Mouse (Mus musculus) neural tube, embryonic 13.5 days (tissue): Measurements from ENCODE around the gene Vps26b. TPM values are rescaled to one million over a fixed set of nuclear protein-coding genes. Genes with fewer than 3 reads are reported as not detected.
A peak's percentile ranks its signal among the peaks of the same experiment; 100 is the strongest.

Experiments
- ATAC-seq: fragments of 200-750 bp; cut with Nextera tagmentation; 2 replicates; pipeline ENCODE4 v1.8.0; 2017; ENCODE audit warnings: low read depth, mild to moderate bottlenecking, moderate TSS enrichment, moderate library complexity
- H3K27ac ChIP-seq: fragments of 300-500 bp; sonication (generic); replicated peaks from 2 replicates; pipeline ENCODE4 v1.5.1; 2015; ENCODE audit warnings: moderate library complexity, mild to moderate bottlenecking, inconsistent platforms
- H3K27me3 ChIP-seq: fragments of 300-500 bp; sonication (generic); 2 replicates; pipeline ENCODE4 v1.6.1; 2015; ENCODE audit warnings: mild to moderate bottlenecking, inconsistent platforms
- H3K36me3 ChIP-seq: fragments of 300-500 bp; sonication (generic); 2 replicates; pipeline ENCODE4 v1.6.1; 2015; ENCODE audit warnings: mild to moderate bottlenecking, inconsistent platforms
- H3K4me1 ChIP-seq: fragments of 300-500 bp; sonication (generic); replicated peaks from 2 replicates; pipeline ENCODE4 v1.6.1; 2015; ENCODE audit warnings: inconsistent platforms
- H3K4me2 ChIP-seq: fragments of 300-500 bp; sonication (generic); 2 replicates; pipeline ENCODE4 v1.6.1; 2015; ENCODE audit warnings: inconsistent platforms, mild to moderate bottlenecking, moderate library complexity
- H3K4me3 ChIP-seq: fragments of 300-500 bp; sonication (generic); 2 replicates; pipeline ENCODE4 v1.5.1; 2015; ENCODE audit warnings: mild to moderate bottlenecking, inconsistent platforms
- H3K9ac ChIP-seq: fragments of 300-500 bp; sonication (generic); 2 replicates; pipeline ENCODE4 v1.6.1; 2015; ENCODE audit warnings: moderate library complexity, mild to moderate bottlenecking, inconsistent platforms
- H3K9me3 ChIP-seq: fragments of 300-500 bp; sonication (generic); 2 replicates; pipeline ENCODE4 v1.6.1; 2016; ENCODE audit warnings: inconsistent platforms
- WGBS: fragments of 180-500 bp; shearing (Covaris S2); methylation state at CpG from one replicate; pipeline ENCODE4 v1.1.7; 2015; 5-methylcytosine and 5-hydroxymethylcytosine counted together
- polyA plus RNA-seq: library from polyadenylated mRNA; unstranded; fragments of >200 nt; fragmentation: Nextera tagmentation; extraction: Ambion mirVana; gene quantifications from 2 replicates; pipeline ENCODE4 v1.2.1, GENCODE M21; 2015

The Vps26b gene
- polyA plus RNA-seq, result 73.1 and 81.1 TPM in 2 replicates

DNA sequence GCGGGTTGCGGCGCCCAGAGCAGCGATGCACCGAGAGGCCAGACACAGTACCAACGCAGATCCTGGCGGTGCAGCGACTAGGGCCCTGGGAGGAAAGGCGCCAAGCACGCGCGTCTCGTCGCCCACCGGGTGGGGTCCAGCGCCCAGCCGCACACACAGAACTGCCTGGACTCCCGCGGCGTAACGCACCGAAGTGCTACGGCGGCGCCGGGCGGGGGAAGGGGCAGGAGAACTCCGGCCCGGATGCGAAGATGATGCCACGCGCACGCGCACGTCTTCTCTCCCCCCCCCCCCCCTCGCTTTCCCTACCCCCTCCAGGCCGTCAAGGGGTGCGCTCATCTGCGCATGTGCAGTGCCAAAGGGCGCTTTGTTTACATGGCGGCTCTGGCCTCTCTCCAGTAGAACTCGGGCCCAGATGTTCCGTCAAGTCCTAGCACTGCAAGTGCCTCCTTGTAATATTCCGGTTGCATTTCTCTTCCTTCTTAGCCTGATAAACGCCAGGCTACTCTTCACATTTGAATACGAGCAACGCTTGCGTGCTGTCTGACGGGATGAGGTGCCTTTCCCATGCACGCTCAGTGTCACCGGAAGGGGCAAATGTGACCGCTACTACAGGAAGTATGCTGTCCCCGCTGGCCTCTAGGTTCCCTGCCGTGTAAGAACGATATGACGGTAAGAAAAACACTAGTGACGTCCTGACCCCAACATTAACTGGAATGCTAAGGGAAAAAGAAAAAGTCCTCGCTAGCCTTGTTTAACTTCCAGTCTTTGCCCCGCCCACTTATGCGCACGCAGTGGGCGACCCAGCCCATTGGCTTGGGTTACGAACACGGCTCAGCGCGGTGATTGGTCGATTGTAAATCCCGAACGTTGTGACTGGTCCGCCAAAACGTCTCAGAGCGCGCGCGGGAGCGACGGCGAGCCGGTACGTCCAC lies at the start of gene Vps26b, which contains the start of gene Ncapd3:
Vps26b (minus strand) TSS at position 238 of the 935 bp plus-strand sequence.
Ncapd3 (plus strand) TSS at position 348 of the 935 bp plus-strand sequence.
- Histone ChIP-seq H3K4me3 (peak within 1 kb of the TSS; percentile 84), H3K4me1 (peaks cover 55% of the 10 kb centered on the region), H3K9ac (peak within 1 kb of the TSS; percentile 98), H3K4me2 (peak within 1 kb of the TSS; percentile 86), H3K27ac (peak within 1 kb of the TSS; percentile 96), H3K27me3 (no peaks in the 10 kb centered on the region), H3K36me3 (no peaks in the 10 kb centered on the region; the same call in 1 of the 2 replicates), H3K9me3 (no peaks in the 10 kb centered on the region)
- ATAC-seq, result peak; percentile 96
- under 1% methylated on average over 79 of the region's 80 CpGs for WGBS

- Histone ChIP-seq H3K27ac (no peak overlapping the region), H3K36me3 (peaks cover 58% of the 10 kb centered on the region), H3K4me1 (no peaks in the 10 kb centered on the region), H3K27me3 (no peaks in the 10 kb centered on the region), H3K4me3 (no peak overlapping the region), H3K9ac (no peak overlapping the region), H3K4me2 (no peak overlapping the region), H3K9me3 (no peaks in the 10 kb centered on the region)
- ATAC-seq, result no peak
Observed at GRCm38 (mm10) chr9:27075812-27076211, 45.9 kb upstream of the Vps26b start.

DNA sequence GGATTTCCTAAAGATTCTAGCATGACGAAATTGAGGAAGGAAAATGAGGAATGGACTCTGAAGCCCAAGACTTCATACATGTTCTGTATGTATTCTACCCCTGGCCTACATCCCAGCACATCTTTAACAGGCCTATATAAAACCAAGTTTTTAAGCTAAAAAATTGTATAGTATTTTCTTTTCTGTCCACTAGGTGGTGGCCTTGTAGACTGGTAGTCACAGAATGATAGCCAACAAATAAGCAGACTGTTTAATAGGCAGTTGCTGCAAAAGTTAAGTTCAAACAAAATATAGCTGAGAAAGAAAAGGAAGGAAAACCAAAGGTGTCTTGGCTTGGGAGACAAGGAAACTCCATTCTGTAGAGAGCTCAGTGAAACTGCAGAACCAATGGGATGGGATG lies 44.8 kb upstream of the Vps26b start:
- H3K4me1 ChIP-seq, result no peaks in the 10 kb centered on the region
- peaks cover 59% of the 10 kb centered on the region for H3K36me3 ChIP-seq
- ATAC-seq, result no peak
- no peaks in the 10 kb centered on the region for H3K27me3 ChIP-seq
- H3K9ac ChIP-seq, result no peak overlapping the region
- 83% methylated on average over 1 of the region's 1 CpGs for WGBS
- H3K4me2 ChIP-seq, result no peak overlapping the region
- no peak overlapping the region for H3K27ac ChIP-seq
- no peaks in the 10 kb centered on the region for H3K9me3 ChIP-seq
- H3K4me3 ChIP-seq, result no peak overlapping the region

GRCm38 (mm10) chr9:27070895-27071294 lies 41.0 kb upstream of the Vps26b start:
- Histone ChIP-seq H3K9me3 (no peaks in the 10 kb centered on the region), H3K27ac (no peak overlapping the region), H3K4me2 (no peak overlapping the region), H3K36me3 (peaks cover 75% of the 10 kb centered on the region), H3K27me3 (no peaks in the 10 kb centered on the region), H3K4me1 (no peaks in the 10 kb centered on the region), H3K4me3 (no peak overlapping the region), H3K9ac (no peak overlapping the region)
- 99% methylated on average over 4 of the region's 4 CpGs for WGBS
- ATAC-seq, result no peak

- Histone ChIP-seq H3K36me3 (peaks cover 87% of the 10 kb centered on the region), H3K27ac (no peak overlapping the region), H3K27me3 (no peaks in the 10 kb centered on the region), H3K9me3 (no peaks in the 10 kb centered on the region), H3K9ac (no peak overlapping the region), H3K4me2 (no peak overlapping the region), H3K4me1 (no peaks in the 10 kb centered on the region), H3K4me3 (no peak overlapping the region)
- 94% methylated on average over 5 of the region's 5 CpGs for WGBS
- ATAC-seq, result no peak
Observed at GRCm38 (mm10) chr9:27058341-27058740, 28.5 kb upstream of the Vps26b start.

GRCm38 (mm10) chr9:27049492-27049891 lies 19.6 kb upstream of the Vps26b start:
- Histone ChIP-seq H3K9me3 (no peaks in the 10 kb centered on the region), H3K4me1 (no peaks in the 10 kb centered on the region), H3K27ac (no peak overlapping the region), H3K9ac (no peak overlapping the region), H3K27me3 (no peaks in the 10 kb centered on the region), H3K4me2 (no peak overlapping the region), H3K36me3 (peaks cover 83% of the 10 kb centered on the region), H3K4me3 (no peak overlapping the region)
- no peak for ATAC-seq
- 89% methylated on average over 2 of the region's 2 CpGs for WGBS

GRCm38 (mm10) chr9:27043892-27044291 lies 14.0 kb upstream of the Vps26b start:
- H3K9me3 ChIP-seq, result no peaks in the 10 kb centered on the region
- 92% methylated on average over 5 of the region's 5 CpGs for WGBS
- H3K4me2 ChIP-seq, result no peak overlapping the region
- H3K4me3 ChIP-seq, result no peak overlapping the region
- no peak overlapping the region for H3K9ac ChIP-seq
- H3K27ac ChIP-seq, result no peak overlapping the region
- peaks cover 92% of the 10 kb centered on the region for H3K36me3 ChIP-seq
- ATAC-seq, result no peak
- H3K4me1 ChIP-seq, result no peaks in the 10 kb centered on the region
- no peaks in the 10 kb centered on the region for H3K27me3 ChIP-seq

DNA sequence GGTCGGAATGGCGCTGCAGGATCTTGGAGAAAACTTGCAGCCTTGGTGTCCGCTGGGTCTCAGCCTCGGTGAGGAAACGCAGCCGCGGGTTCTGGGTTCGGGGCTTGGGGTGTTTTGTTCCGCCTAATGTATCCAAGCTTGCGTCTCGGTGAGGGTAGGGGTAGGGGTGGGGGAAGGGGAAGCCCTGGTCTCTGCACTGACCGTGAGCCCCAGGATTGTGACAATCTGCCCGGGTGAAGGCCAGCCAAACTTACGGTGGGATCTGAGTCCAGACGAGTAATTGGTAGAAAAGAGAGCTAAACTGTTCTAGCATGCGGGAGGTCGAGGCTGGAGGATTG lies 867 bp upstream of the Vps26b start:
- peak overlapping the region; percentile 84 for H3K4me3 ChIP-seq
- peak; percentile 41 for ATAC-seq
- H3K9ac ChIP-seq, result peak overlapping the region; percentile 81
- H3K4me1 ChIP-seq, result peaks cover 52% of the 10 kb centered on the region
- no peaks in the 10 kb centered on the region for H3K27me3 ChIP-seq
- H3K4me2 ChIP-seq, result peak overlapping the region; percentile 86
- H3K36me3 ChIP-seq, result no peaks in the 10 kb centered on the region; the same call in 1 of the 2 replicates
- 0 out of 2 replicates have a peak overlapping the region, but pooled peaks have one; percentile 34 for H3K27ac ChIP-seq
- WGBS, result under 1% methylated on average over 17 of the region's 17 CpGs
- no peaks in the 10 kb centered on the region for H3K9me3 ChIP-seq

DNA sequence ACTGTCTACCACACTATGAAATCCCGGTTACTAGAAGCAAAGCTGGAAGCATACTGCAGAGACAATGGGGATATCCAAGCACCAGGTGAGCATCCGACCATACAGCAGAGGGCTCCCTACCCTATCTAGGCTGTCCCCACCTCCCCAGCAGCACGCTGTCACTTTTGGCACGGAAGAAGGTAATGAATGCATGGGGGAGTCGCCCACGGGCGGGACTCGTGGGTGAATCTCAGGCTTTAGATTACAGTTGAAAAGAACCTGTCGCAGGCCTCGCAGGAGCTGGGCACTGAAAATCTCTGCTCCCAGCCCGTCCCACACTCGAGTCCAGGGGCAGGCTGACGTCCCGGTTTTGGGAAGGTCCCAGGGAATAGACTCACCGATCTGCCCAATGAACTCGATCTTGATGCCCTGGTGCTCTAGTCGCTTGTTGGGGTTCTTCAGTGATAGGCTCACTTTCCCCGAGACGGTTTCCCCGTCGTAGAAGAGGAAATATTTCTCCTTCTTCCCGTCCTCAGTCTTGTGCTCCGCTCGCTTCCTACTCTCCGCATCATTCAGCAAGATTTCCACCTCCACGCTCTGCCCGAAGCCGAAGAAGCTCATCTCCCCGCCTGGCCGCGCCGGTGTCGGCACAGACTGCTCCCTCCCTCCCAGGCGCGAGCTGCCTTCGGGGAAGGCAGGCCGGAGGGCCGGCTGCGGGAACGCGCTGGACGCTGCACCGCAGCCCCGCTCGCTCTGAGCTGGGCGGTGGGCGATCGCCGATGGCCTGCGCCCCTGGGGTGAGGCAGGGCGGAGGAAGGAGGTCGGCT lies 640 bp downstream of the Vps26b start:
- peak; percentile 58 for ATAC-seq
- peaks cover 62% of the 10 kb centered on the region for H3K4me1 ChIP-seq
- H3K36me3 ChIP-seq, result peaks cover 2% of the 10 kb centered on the region; the same call in 1 of the 2 replicates
- H3K9ac ChIP-seq, result peak overlapping the region; percentile 98
- no peaks in the 10 kb centered on the region for H3K27me3 ChIP-seq
- H3K27ac ChIP-seq, result peak overlapping the region; percentile 96
- H3K4me2 ChIP-seq, result peak overlapping the region; percentile 86
- H3K9me3 ChIP-seq, result no peaks in the 10 kb centered on the region
- H3K4me3 ChIP-seq, result peak overlapping the region; percentile 84
- WGBS, result 1% methylated on average over 52 of the region's 52 CpGs

GRCm38 (mm10) chr9:27026708-27027107 lies 3.2 kb downstream of the Vps26b start:
- Histone ChIP-seq H3K4me2 (peak overlapping the region; percentile 86), H3K27me3 (no peaks in the 10 kb centered on the region), H3K9ac (no peak overlapping the region), H3K9me3 (no peaks in the 10 kb centered on the region), H3K4me1 (peaks cover 65% of the 10 kb centered on the region), H3K36me3 (peaks cover 9% of the 10 kb centered on the region), H3K4me3 (0 out of 2 replicates have a peak overlapping the region, but pooled peaks have one; percentile 9), H3K27ac (no peak overlapping the region)
- WGBS, result 88% methylated on average over 1 of the region's 1 CpGs
- ATAC-seq, result no peak

GRCm38 (mm10) chr9:27023681-27024080 lies 6.2 kb downstream of the Vps26b start:
- no peak for ATAC-seq

DNA sequence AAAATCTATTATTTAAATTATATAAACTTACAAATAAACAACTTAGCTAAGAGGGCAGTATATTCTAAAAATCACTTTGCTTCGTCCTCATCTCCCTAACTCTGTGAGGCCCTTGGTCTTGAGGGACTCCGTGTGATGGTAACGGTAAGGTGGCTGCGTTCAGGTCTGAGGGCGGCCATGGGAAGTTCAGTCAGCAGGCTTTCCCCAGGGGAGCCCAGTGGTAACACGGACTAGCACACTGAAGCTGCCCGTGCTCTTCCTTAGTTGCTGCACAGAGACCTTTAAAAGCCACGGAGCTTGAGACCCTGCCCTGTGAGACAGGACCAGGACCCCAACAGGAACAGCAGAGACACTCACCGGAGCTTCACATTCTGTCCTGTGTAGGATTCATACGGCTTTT lies 10.9 kb downstream of the Vps26b start:
- WGBS, result 93% methylated on average over 10 of the region's 10 CpGs
- Histone ChIP-seq H3K4me3 (no peak overlapping the region), H3K9ac (no peak overlapping the region), H3K9me3 (no peaks in the 10 kb centered on the region), H3K36me3 (peaks cover 68% of the 10 kb centered on the region), H3K27ac (no peak overlapping the region), H3K4me2 (no peak overlapping the region), H3K27me3 (no peaks in the 10 kb centered on the region), H3K4me1 (peaks cover 11% of the 10 kb centered on the region; the same call in 1 of the 2 replicates)
- ATAC-seq, result no peak

More at GRCm38 (mm10) chr9:27023681-27024080, 6.2 kb downstream of the Vps26b start:
- no peaks in the 10 kb centered on the region for H3K9me3 ChIP-seq
- H3K27me3 ChIP-seq, result no peaks in the 10 kb centered on the region
- H3K27ac ChIP-seq, result no peak overlapping the region
- peaks cover 52% of the 10 kb centered on the region for H3K4me1 ChIP-seq
- no peak overlapping the region for H3K9ac ChIP-seq
- WGBS, result 98% methylated on average over 4 of the region's 4 CpGs
- no peak overlapping the region for H3K4me2 ChIP-seq
- H3K4me3 ChIP-seq, result no peak overlapping the region
- H3K36me3 ChIP-seq, result peaks cover 26% of the 10 kb centered on the region
